Mouse (Mus musculus) spleen, adult 2 months (tissue): ENCODE measurements around the gene Trim41.
A peak's percentile ranks its signal among the peaks of the same experiment; 100 is the strongest.

Experiments used
- CTCF ChIP-seq: fragments of 200-500 bp; IDR thresholded peaks from 2 replicates; pipeline ENCODE4 v1.5.1; 2011; ENCODE audit warnings: mild to moderate bottlenecking, inconsistent platforms; ENCODE audit not compliant: insufficient read depth, insufficient read length, insufficient replicate concordance; ENCODE audit errors: extremely low read depth
- POLR2A ChIP-seq: fragments of 200-500 bp; IDR thresholded peaks from 2 replicates; pipeline ENCODE4 v1.6.1; 2011; ENCODE audit warnings: low read depth, low read length, inconsistent platforms

DNA sequence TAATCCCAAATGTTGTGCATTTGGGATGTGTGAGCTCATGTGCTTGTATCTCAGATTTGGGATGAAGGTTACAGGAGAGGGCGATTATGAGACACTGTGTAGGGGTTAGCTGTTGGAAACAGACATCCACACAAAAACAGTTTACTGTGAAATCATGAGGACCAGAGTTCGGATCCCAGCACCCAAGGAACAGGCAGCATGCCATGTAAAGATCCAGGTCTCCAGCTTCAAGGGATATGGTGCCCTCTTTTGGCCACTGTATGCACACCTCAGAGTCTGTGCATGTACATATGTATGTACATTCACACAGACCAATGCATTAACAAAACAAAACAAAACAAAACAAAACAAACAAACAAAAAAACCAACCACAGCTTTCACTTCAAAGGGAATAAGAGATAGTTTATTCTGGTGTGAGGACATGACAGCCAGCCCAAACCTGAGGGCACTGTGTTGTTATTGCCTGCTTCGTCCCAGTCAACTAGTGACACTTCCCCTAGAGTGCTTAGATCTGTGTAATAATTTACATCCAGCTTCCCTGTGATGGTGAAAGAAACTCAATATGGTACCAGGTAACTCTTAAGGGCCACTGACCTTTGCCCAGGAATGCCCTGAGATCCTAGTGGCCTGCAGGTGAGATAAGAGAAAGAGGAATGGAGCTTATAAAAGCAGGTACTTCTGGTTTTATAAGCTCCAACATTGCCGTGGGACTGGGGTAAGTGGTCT lies 34.3 kb upstream of the Trim41 start:
- TF ChIP-seq CTCF (peak; percentile 19; the same call in 1 of the 2 replicates), POLR2A (no peak)
